Mouse (Mus musculus) thymus, adult 2 months (tissue): Measurements from ENCODE around the gene Glis3.

ENCODE experiments used
- CTCF ChIP-seq: fragments of 200-500 bp; IDR thresholded peaks from 2 replicates; pipeline ENCODE4 v1.5.1; 2012; ENCODE audit warnings: mild to moderate bottlenecking, control low read depth, low read length, moderate library complexity, borderline replicate concordance; ENCODE audit not compliant: control insufficient read depth, poor library complexity, insufficient read depth; ENCODE audit errors: extremely low read depth
- POLR2A ChIP-seq: fragments of 200-500 bp; IDR thresholded peaks from 2 replicates; pipeline ENCODE4 v1.6.1; 2012; ENCODE audit warnings: mild to moderate bottlenecking, low read length, control low read depth, moderate library complexity; ENCODE audit not compliant: control insufficient read depth, poor library complexity, insufficient read depth; ENCODE audit errors: extremely low read depth

- no peak for TF ChIP-seq CTCF
- TF ChIP-seq POLR2A = no peak
Measured at GRCm38 (mm10) chr19:28527446-28527845, 152.4 kb downstream of the Glis3 start.
